Mouse (Mus musculus) heart, adult 8-10 months (tissue): ENCODE results near the gene Upk2. TPM values are rescaled to one million over a fixed set of nuclear protein-coding genes. Genes with fewer than 3 reads are reported as not detected.
"Not testable (repeated sequence)": the region's sequence is repeated elsewhere in the genome, so short reads cannot be mapped to it uniquely, and the experiment has no call there.

ENCODE experiments used
- DNase-seq: peaks from one replicate; pipeline ENCODE4 v3.0.0; 2022; ENCODE audit warnings: low spot score
- total RNA-seq, 4 experiments: library from RNA; stranded (reverse); gene quantifications; 2 replicates each; pipeline ENCODE4 v1.2.4; 2022

The Upk2 gene
- total RNA-seq, 4 experiments from 2014 or later, result 0.26 to 0.28 TPM; not detected in 2

- no peak for DNase-seq
Observed at GRCm38 (mm10) chr9:44410647-44411336, 44.0 kb downstream of the Upk2 start.

GRCm38 (mm10) chr9:44408693-44409092 lies 46.1 kb downstream of the Upk2 start:
- not testable (repeated sequence) for DNase-seq

- DNase-seq, result no peak
Observed at GRCm38 (mm10) chr9:44407752-44408097, 47.1 kb downstream of the Upk2 start.

GRCm38 (mm10) chr9:44406906-44407751 lies 47.6 kb downstream of the Upk2 start, which contains the start of the genes Rps25 and Trappc4:
Gene Rps25, plus strand, starts transcription at chr9:44407139.
Gene Trappc4, minus strand, starts transcription at chr9:44407600.
- DNase-seq, result peak; percentile 95

- no peak for DNase-seq
Observed at GRCm38 (mm10) chr9:44405011-44405410, 49.8 kb downstream of the Upk2 start.

Other genes with a start within 250 kb of the Upk2 start
- 10 to 100 TPM; 14.8 to 18.9 (median 17.4) TPM for gene Cbl, start 220.9 kb downstream of the Upk2 start, total RNA-seq
- not detected for gene Ccdc153, start 214.3 kb downstream of the Upk2 start, total RNA-seq
- gene Pdzd3, start 203.5 kb downstream of the Upk2 start, total RNA-seq, result 1 to 10 TPM; 3.6 to 7.1 (median 6.0) TPM
- gene Nlrx1, start 186.4 kb downstream of the Upk2 start, total RNA-seq, result 10 to 100 TPM; 20.3 to 25.8 (median 24.9) TPM
- 1 to 10 TPM in 1 of 4 experiments, under 1 TPM in 3; 0.30 to 1.5 (median 0.52) TPM for gene Abcg4, start 166.4 kb downstream of the Upk2 start, total RNA-seq
- gene Hinfp, start 149.3 kb downstream of the Upk2 start, total RNA-seq, result 1 to 10 TPM; 4.5 to 7.2 (median 6.3) TPM
- gene C2cd2l, start 134.7 kb downstream of the Upk2 start, total RNA-seq, result 10 to 100 TPM; 12.7 to 19.2 (median 14.1) TPM
- gene Dpagt1, start 129.0 kb downstream of the Upk2 start, total RNA-seq, result 10 to 100 TPM; 19.4 to 23.5 (median 20.5) TPM
- 10 to 100 TPM; 10.5 to 12.3 (median 11.4) TPM for gene H2afx, start 120.3 kb downstream of the Upk2 start, total RNA-seq
- 10 to 100 TPM; 42.1 to 48.8 (median 45.4) TPM for gene Hmbs, start 110.7 kb downstream of the Upk2 start, total RNA-seq
- 10 to 100 TPM; 15.3 to 20.2 (median 16.5) TPM for gene Vps11, start 93.3 kb downstream of the Upk2 start, total RNA-seq
- 10 to 100 TPM; 50.4 to 82.6 (median 67.0) TPM for gene Hyou1, start 75.5 kb downstream of the Upk2 start, total RNA-seq
- gene Slc37a4, start 58.1 kb downstream of the Upk2 start, total RNA-seq, result 10 to 100 TPM; 22.5 to 24.5 (median 22.9) TPM
- 100 to 1,000 TPM; 784 to 974 (median 849) TPM for gene Rps25, start 47.8 kb downstream of the Upk2 start, total RNA-seq
- 10 to 100 TPM; 38.3 to 42.9 (median 41.2) TPM for gene Trappc4, start 47.4 kb downstream of the Upk2 start, total RNA-seq
- 1 to 10 TPM; 4.9 to 8.0 (median 5.5) TPM for gene Ccdc84, start 36.4 kb downstream of the Upk2 start, total RNA-seq
- not detected for gene Foxr1, start 13.8 kb downstream of the Upk2 start, total RNA-seq
- gene Bcl9l, start 27.8 kb upstream of the Upk2 start, total RNA-seq, result 10 to 100 TPM; 51.6 to 56.9 (median 53.9) TPM
- under 1 TPM in 3 of 4 experiments, not detected in 1; 0.11 to 0.72 (median 0.14) TPM for gene Cxcr5, start 106.9 kb upstream of the Upk2 start, total RNA-seq
- gene Ddx6, start 149.9 kb upstream of the Upk2 start, total RNA-seq, result 10 to 100 TPM; 78.5 to 93.2 (median 88.8) TPM
- gene Treh, start 218.3 kb upstream of the Upk2 start, total RNA-seq, result not detected